Mouse (Mus musculus) spleen, postnatal 14 days (tissue): ENCODE results near the gene Mfap5.
"Not testable (repeated sequence)": the region's sequence is repeated elsewhere in the genome, so short reads cannot be mapped to it uniquely, and the experiment has no call there.

ENCODE experiments used
- DNase-seq, 2 experiments: peaks; one replicate each; pipeline ENCODE4 v3.0.0; 2021 to 2022; ENCODE audit warnings: low spot score in 2 of 2

Gene Mfap5

GRCm38 (mm10) chr6:122505545-122505944, at the start of gene Mfap5:
Mfap5 (plus strand) TSS chr6:122505845.
- DNase-seq, result no peak

GRCm38 (mm10) chr6:122458946-122459693, 46.5 kb upstream of the Mfap5 start:
- no peak for DNase-seq

GRCm38 (mm10) chr6:122466092-122466713, 39.4 kb upstream of the Mfap5 start:
- no peak for DNase-seq

GRCm38 (mm10) chr6:122469030-122469640, 36.5 kb upstream of the Mfap5 start:
- no peak for DNase-seq

- no peak for DNase-seq
These were observed 35.4 kb upstream of the Mfap5 start for GRCm38 (mm10) chr6:122470240-122470639.

- DNase-seq, result not testable (repeated sequence)
These were observed 34.2 kb upstream of the Mfap5 start for GRCm38 (mm10) chr6:122471461-122471860.

- DNase-seq, result no peak
These were observed 27.6 kb upstream of the Mfap5 start for GRCm38 (mm10) chr6:122478062-122478461.

- DNase-seq, result no peak
These were observed 20.0 kb upstream of the Mfap5 start for GRCm38 (mm10) chr6:122485401-122486296.

GRCm38 (mm10) chr6:122486297-122487117, 19.1 kb upstream of the Mfap5 start:
- no peak for DNase-seq

GRCm38 (mm10) chr6:122490929-122491512, 14.6 kb upstream of the Mfap5 start:
- no peak for DNase-seq

- DNase-seq, result peak in 1 of 2 experiments; percentile 10
These were observed 14.1 kb upstream of the Mfap5 start for GRCm38 (mm10) chr6:122491557-122491956.

GRCm38 (mm10) chr6:122492479-122492878, 13.2 kb upstream of the Mfap5 start:
- no peak for DNase-seq

GRCm38 (mm10) chr6:122493799-122494472, 11.7 kb upstream of the Mfap5 start:
- DNase-seq, result no peak

GRCm38 (mm10) chr6:122495082-122495881, 10.4 kb upstream of the Mfap5 start:
- DNase-seq, result no peak

GRCm38 (mm10) chr6:122496501-122496900, 9.1 kb upstream of the Mfap5 start:
- no peak for DNase-seq

GRCm38 (mm10) chr6:122498661-122499060, 7.0 kb upstream of the Mfap5 start, which contains the start of gene Rimklb:
Rimklb (minus strand) TSS chr6:122498761.
- no peak for DNase-seq

- no peak for DNase-seq
These were observed 604 bp upstream of the Mfap5 start for GRCm38 (mm10) chr6:122505041-122505440.

GRCm38 (mm10) chr6:122508494-122508893, 2.8 kb downstream of the Mfap5 start:
- DNase-seq, result no peak
